8 mouse cellular contexts compared by ENCODE assay signal in genomic region chr12:16509122-16509752, GRCm38 (mm10).
DNase-seq lines count a peak whose midpoint lies in the region; ATAC-seq and TF ChIP-seq lines count a peak whose summit lies in the region.

No protein-coding gene starts in this region.

- peak overlapping the region; percentile 25 for H3K4me2 ChIP-seq in forebrain, postnatal 0 days (ENCODE audit: low read depth)

- peak; percentile 30 for DNase-seq in G1E (ENCODE audit: low spot score)
- DNase-seq in cerebellum, adult 11-12 months = peak; percentile 25
- DNase-seq in forebrain, postnatal 0 days = peak; percentile 74
- peak; percentile 68 for DNase-seq in heart, postnatal 36 days
- peak; percentile 40 to 45 for DNase-seq in layer of hippocampus, adult 8-10 months (ENCODE audit: low spot score in 2 of 2)
- peak; percentile 74 for DNase-seq in lung, postnatal 36 days
- peak; percentile 85 for DNase-seq in retina, postnatal 1 day
- peak; percentile 53 for DNase-seq in urinary bladder, postnatal 14 days (ENCODE audit: low spot score)

- no peaks in the 10 kb centered on the region for H3K9me3 ChIP-seq in G1E (replicated peaks)
- H3K9me3 ChIP-seq in forebrain, postnatal 0 days (ENCODE audit: low read length) = no peaks in the 10 kb centered on the region

- H3K9ac ChIP-seq in forebrain, postnatal 0 days = no peak overlapping the region

- H3K4me1 ChIP-seq in G1E (ENCODE audit: insufficient read depth, low read depth, low read length) = no peaks in the 10 kb centered on the region
- H3K4me1 ChIP-seq in forebrain, postnatal 0 days (ENCODE audit: insufficient read depth) = peaks cover 4% of the 10 kb centered on the region; the same call in 1 of the 2 replicates

- no peak for ATAC-seq in G1E (ENCODE audit: extremely low read depth, insufficient number of reproducible peaks, low FRiP score, poor library complexity, severe bottlenecking)
- peak; percentile 89 for ATAC-seq in forebrain, postnatal 0 days

- 10% methylated on average over 13 of the region's 13 CpGs for WGBS in forebrain, postnatal 0 days

- H3K27me3 ChIP-seq in G1E (ENCODE audit: insufficient read depth, low read length) = peaks cover 3% of the 10 kb centered on the region; the same call in 1 of the 2 replicates
- no peaks in the 10 kb centered on the region for H3K27me3 ChIP-seq in forebrain, postnatal 0 days (ENCODE audit: insufficient read depth, low read length)

- no peak overlapping the region for H3K27ac ChIP-seq in forebrain, postnatal 0 days (ENCODE audit: low read depth, low read length)

- intact Hi-C loops in heart, postnatal 36 days (cut with DNase I) = loop anchor here (1.0 to 2.0 kb wide), 3 partner anchors 694 to 972 kb away; no protein-coding TSS in a partner anchor

- no peak overlapping the region for H3K4me3 ChIP-seq in G1E (ENCODE audit: low read depth, low read length)
- no peak overlapping the region for H3K4me3 ChIP-seq in forebrain, postnatal 0 days (ENCODE audit: low read depth, low read length)

- TF ChIP-seq CTCF in G1E (IDR thresholded peaks at IDR 0.05; ENCODE audit: low read depth, low read length) = no peak
- peak; percentile 88 for TF ChIP-seq CTCF in forebrain, postnatal 0 days (IDR thresholded peaks at IDR 0.05; ENCODE audit: low read depth)

- H3K36me3 ChIP-seq in G1E (replicated peaks) = no peaks in the 10 kb centered on the region
- H3K36me3 ChIP-seq in forebrain, postnatal 0 days (ENCODE audit: insufficient read depth) = no peaks in the 10 kb centered on the region

Comparison
In these comparisons a context has a peak if more than half of its experiments do, and no peak if none do; other contexts are left out.
1. DNase-seq: peak in every context shown above with its lines; median percentile 85 in retina, postnatal 1 day; 74 in forebrain, postnatal 0 days; 74 in lung, postnatal 36 days; 68 in heart, postnatal 36 days; 53 in urinary bladder, postnatal 14 days; 42 in layer of hippocampus, adult 8-10 months; 30 in G1E; 25 in cerebellum, adult 11-12 months.